Mouse (Mus musculus) embryonic facial prominence, embryonic 12.5 days (tissue): ENCODE data around the gene Tmem63c. TPM values are rescaled to one million over a fixed set of nuclear protein-coding genes. Genes with fewer than 3 reads are reported as not detected.

Experiments
- ATAC-seq: fragments of 200-750 bp; cut with Nextera tagmentation; 2 replicates; pipeline ENCODE4 v1.8.0; 2017; ENCODE audit not compliant: insufficient number of reproducible peaks, insufficient read depth, low FRiP score, low TSS enrichment
- H3K27ac ChIP-seq: fragments of 300-500 bp; sonication (generic); 2 replicates; pipeline ENCODE4 v1.5.1; 2016; ENCODE audit warnings: mild to moderate bottlenecking
- H3K27me3 ChIP-seq: fragments of 300-500 bp; sonication (generic); 2 replicates; pipeline ENCODE4 v1.6.1; 2016; ENCODE audit warnings: mild to moderate bottlenecking, moderate library complexity
- H3K36me3 ChIP-seq: fragments of 300-500 bp; sonication (generic); 2 replicates; pipeline ENCODE4 v1.6.1; 2016; ENCODE audit warnings: mild to moderate bottlenecking
- H3K4me1 ChIP-seq: fragments of 300-500 bp; sonication (generic); 2 replicates; pipeline ENCODE4 v1.6.1; 2016
- H3K4me2 ChIP-seq: fragments of 300-500 bp; sonication (generic); replicated peaks from 2 replicates; pipeline ENCODE4 v1.6.1; 2016; ENCODE audit warnings: mild to moderate bottlenecking, moderate library complexity
- H3K4me3 ChIP-seq: fragments of 300-500 bp; sonication (generic); 2 replicates; pipeline ENCODE4 v1.5.1; 2016; ENCODE audit warnings: mild to moderate bottlenecking
- H3K9ac ChIP-seq: fragments of 300-500 bp; sonication (generic); 2 replicates; pipeline ENCODE4 v1.6.1; 2016; ENCODE audit warnings: mild to moderate bottlenecking, moderate library complexity
- H3K9me3 ChIP-seq: fragments of 300-500 bp; sonication (generic); 2 replicates; pipeline ENCODE4 v1.6.1; 2016; ENCODE audit warnings: mild to moderate bottlenecking, moderate library complexity
- WGBS: fragments of 180-500 bp; shearing (Covaris S2); methylation state at CpG from one replicate; pipeline ENCODE4 v1.1.7; 2016; 5-methylcytosine and 5-hydroxymethylcytosine counted together
- microRNA-seq: library from miRNA; unstranded; fragments of <30 nt; microRNA quantifications from one replicate; pipeline ENCODE4, GENCODE M21; 2017
- polyA plus RNA-seq: library from polyadenylated mRNA; unstranded; fragments of >200 nt; fragmentation: Nextera tagmentation; extraction: Ambion mirVana; gene quantifications from 2 replicates; pipeline ENCODE4 v1.2.1, GENCODE M21; 2016

Gene Tmem63c
- polyA plus RNA-seq, 1 experiment from 2014 or later: 0.26 TPM

DNA sequence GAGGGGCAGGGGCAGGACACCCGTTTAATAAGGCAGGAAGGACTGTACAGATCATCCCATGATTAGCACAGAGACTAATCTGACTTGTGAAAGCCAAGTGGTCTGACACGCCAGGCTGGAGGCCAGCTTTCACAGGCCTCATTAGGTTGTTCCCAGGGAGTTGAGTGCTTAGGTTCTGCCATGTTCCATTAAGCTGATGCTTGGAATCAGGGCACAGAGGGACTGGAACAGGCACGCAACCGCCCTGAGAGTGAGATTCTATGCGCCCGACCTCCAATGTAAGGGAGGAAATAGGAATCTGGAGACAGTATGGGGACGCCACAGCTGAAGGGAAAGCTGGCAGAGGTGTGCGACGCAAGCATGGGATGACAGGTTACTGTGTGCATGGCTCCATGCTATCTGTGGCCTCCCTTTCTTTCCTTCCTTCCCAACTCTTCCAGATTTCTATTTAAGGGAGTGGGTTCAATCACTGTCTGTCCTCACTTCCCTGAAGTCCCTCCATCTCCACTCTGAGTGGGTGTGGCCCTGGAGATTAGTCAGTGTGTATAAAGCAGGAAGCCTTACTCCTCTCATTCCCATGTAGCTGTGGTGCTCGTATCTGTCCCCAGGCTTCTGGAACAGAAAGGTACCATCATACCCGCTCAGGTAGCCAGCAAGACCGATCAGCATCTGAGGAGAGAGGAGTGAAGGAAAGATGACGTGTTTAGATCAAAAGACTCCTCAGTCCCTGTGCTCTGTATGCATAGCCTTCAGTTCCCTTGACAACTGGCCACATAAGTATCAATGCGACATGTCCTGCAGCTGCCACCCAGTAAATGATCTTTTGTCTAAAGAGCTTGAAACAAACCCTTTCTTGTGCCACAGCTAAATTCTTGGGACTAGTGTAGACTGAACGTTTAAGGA, 116.5 kb downstream of the Tmem63c start:
- H3K4me3 ChIP-seq: no peak overlapping the region
- 75% methylated on average over 15 of the region's 15 CpGs for WGBS
- no peak overlapping the region for H3K4me2 ChIP-seq
- H3K4me1 ChIP-seq: no peaks in the 10 kb centered on the region
- H3K9ac ChIP-seq: no peak overlapping the region
- no peaks in the 10 kb centered on the region; the same call in 1 of the 2 replicates for H3K36me3 ChIP-seq
- no peaks in the 10 kb centered on the region for H3K9me3 ChIP-seq
- ATAC-seq: 0 out of 2 replicates have a peak, but pooled peaks have one; percentile 52
- no peak overlapping the region for H3K27ac ChIP-seq
- no peaks in the 10 kb centered on the region for H3K27me3 ChIP-seq

DNA sequence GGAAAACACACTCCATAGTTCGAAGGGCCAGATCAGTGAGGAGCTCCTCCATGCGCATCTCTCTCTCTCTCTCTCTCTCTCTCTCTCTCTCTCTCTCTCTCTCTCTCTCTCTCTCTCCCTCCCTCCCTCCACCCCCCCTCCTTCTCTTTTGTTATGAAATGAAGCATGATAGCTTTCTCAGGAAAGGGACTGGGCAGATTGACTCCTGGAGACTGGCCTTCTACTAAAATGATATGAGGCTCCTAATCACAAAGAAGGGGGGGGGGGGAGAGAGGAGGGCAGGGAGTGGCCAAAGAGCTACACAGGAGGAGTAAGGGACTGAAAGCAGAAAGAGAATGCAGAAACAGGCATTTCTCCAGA, 117.2 kb downstream of the Tmem63c start:
- whole genome bisulfite sequencing: 76% methylated on average over 2 of the region's 2 CpGs
- no peak for ATAC-seq
- H3K4me1 ChIP-seq: no peaks in the 10 kb centered on the region
- no peak overlapping the region for H3K4me3 ChIP-seq
- no peaks in the 10 kb centered on the region for H3K9me3 ChIP-seq
- H3K9ac ChIP-seq: no peak overlapping the region
- no peaks in the 10 kb centered on the region for H3K27me3 ChIP-seq
- H3K4me2 ChIP-seq: no peak overlapping the region
- no peaks in the 10 kb centered on the region; the same call in 1 of the 2 replicates for H3K36me3 ChIP-seq
- no peak overlapping the region for H3K27ac ChIP-seq

DNA sequence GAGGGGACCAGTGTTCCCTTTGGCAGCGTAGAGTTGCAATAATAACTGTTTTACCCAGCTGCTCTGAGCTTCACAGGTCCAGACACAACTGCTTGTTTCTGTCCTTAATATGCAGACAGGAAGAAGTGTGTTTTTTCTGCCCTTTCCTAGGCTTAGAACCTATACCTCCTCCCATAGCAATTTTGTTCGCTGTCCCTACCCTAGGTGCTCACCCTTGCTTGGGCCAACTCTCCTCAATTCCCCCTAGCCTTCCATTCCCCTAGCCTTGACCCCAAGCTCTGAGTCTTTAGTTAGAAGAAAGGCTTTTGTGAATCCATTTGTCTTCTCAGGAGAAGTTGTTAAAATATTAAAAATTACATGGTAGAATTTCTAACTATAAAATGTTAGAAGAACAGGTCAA, 117.6 kb downstream of the Tmem63c start:
- Histone ChIP-seq H3K36me3 (no peaks in the 10 kb centered on the region; the same call in 1 of the 2 replicates), H3K9ac (no peak overlapping the region), H3K27ac (no peak overlapping the region), H3K27me3 (no peaks in the 10 kb centered on the region), H3K4me2 (no peak overlapping the region), H3K9me3 (no peaks in the 10 kb centered on the region), H3K4me3 (no peak overlapping the region), H3K4me1 (no peaks in the 10 kb centered on the region)
- 59% methylated on average over 2 of the region's 2 CpGs for WGBS
- no peak for ATAC-seq

Small RNAs within 50 kb of the gene (microRNA-seq; reads per million reads assigned to microRNA genes)
- not detected for gene Gm25847

Other genes starting within 250 kb of the Tmem63c start
- gene Irf2bpl, start 136.5 kb upstream of the Tmem63c start, polyA plus RNA-seq: 53.9 and 59.2 TPM in 2 replicates
- gene Cipc, start 74.3 kb upstream of the Tmem63c start, polyA plus RNA-seq: 29.2 and 31.9 TPM in 2 replicates
- 3.2 and 3.9 TPM in 2 replicates for gene Zdhhc22, start 30.9 kb upstream of the Tmem63c start, polyA plus RNA-seq
- gene Ngb, start 81.2 kb downstream of the Tmem63c start, polyA plus RNA-seq: 0.39 and 0.42 TPM in 2 replicates
- gene Gstz1, start 125.8 kb downstream of the Tmem63c start, polyA plus RNA-seq: 29.5 and 32.5 TPM in 2 replicates
- gene Pomt2, start 126.6 kb downstream of the Tmem63c start, polyA plus RNA-seq: 15.4 and 17.3 TPM in 2 replicates
- 0.52 and 1.8 TPM in 2 replicates for gene Samd15, start 178.4 kb downstream of the Tmem63c start, polyA plus RNA-seq
- gene Tmed8, start 179.1 kb downstream of the Tmem63c start, polyA plus RNA-seq: 3.6 and 3.8 TPM in 2 replicates
- 0.77 and 0.89 TPM in 2 replicates for gene Noxred1, start 217.4 kb downstream of the Tmem63c start, polyA plus RNA-seq
- gene Vipas39, start 244.9 kb downstream of the Tmem63c start, polyA plus RNA-seq: 55.1 and 57.9 TPM in 2 replicates
- gene Ahsa1, start 245.1 kb downstream of the Tmem63c start, polyA plus RNA-seq: 218 and 222 TPM in 2 replicates